10 mouse cellular contexts compared by ENCODE assay signal in the genomic region with DNA sequence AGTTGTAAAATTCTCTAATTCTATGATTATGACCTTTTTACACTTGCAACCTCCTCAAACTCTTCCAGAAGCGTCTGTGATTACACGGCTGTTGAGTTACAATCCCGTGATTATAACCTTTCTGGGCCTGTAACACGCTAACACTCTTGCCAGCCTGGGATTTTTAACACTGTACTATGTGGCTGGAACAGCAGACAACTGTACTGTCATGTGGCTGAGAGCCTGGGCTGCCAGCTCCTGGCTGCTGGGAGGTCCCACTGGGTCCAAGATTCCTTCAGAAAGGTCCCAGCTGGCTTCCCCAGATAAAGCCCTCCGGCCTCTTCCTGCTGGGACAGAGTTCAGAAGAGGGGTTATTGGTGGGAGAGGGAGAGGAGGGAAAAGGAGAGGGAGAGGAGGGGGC.
DNase-seq lines count a peak whose midpoint lies in the region; ATAC-seq and TF ChIP-seq lines count a peak whose summit lies in the region.
"Had no signal": no experiment of that assay in that cellular context is flagged by ENCODE, and none has a peak within 500 bp of the region (broad histone marks: within the 10 kb centered on the region; RNA-seq: fewer than 3 reads in every experiment).

No protein-coding gene starts in this region.

- H3K4me3 ChIP-seq in kidney, embryonic 16.5 days (ENCODE audit: low read length), result no peak overlapping the region
- H3K4me3 ChIP-seq in ES-E14 (ENCODE audit: insufficient read depth in 1 of 2, low read depth in 1 of 2, low read length in 2 of 2, poor library complexity in 1 of 2, severe bottlenecking in 1 of 2), result no peak overlapping the region
- no peak overlapping the region for H3K4me3 ChIP-seq in embryonic facial prominence, embryonic 14.5 days (ENCODE audit: low read depth, low read length)
- no peak overlapping the region for H3K4me3 ChIP-seq in lung, postnatal 0 days (ENCODE audit: low read depth, low read length)

- TF ChIP-seq EP300 in lung, postnatal 0 days (IDR thresholded peaks at IDR 0.05), result no peak

- H3K4me2 ChIP-seq in kidney, embryonic 16.5 days (replicated peaks; ENCODE audit: low read depth, low read length), result no peak overlapping the region
- H3K4me2 ChIP-seq in embryonic facial prominence, embryonic 14.5 days (ENCODE audit: low read depth, low read length), result no peak overlapping the region
- no peak overlapping the region for H3K4me2 ChIP-seq in lung, postnatal 0 days (replicated peaks; ENCODE audit: low read depth, low read length)

- DNase-seq in kidney, adult 11 months, result no peak
- DNase-seq in ES-E14 (ENCODE audit: low read depth, low spot score), result no peak
- peak; percentile 54 for DNase-seq in embryonic facial prominence, embryonic 14.5 days (ENCODE audit: low spot score)
- DNase-seq in lung, postnatal 0 days (ENCODE audit: low spot score), result no peak
- DNase-seq in thymus, postnatal 14 days, result no peak
- DNase-seq in cerebellum, postnatal 4 days (ENCODE audit: low spot score in 2 of 2), result no peak
- DNase-seq: right cerebral cortex, adult 18-20 months; thymus, postnatal 36 days had no signal

- no peaks in the 10 kb centered on the region for H3K36me3 ChIP-seq in kidney, embryonic 16.5 days (ENCODE audit: insufficient read depth, low read length)
- H3K36me3 ChIP-seq in ES-E14 (ENCODE audit: control insufficient read depth, insufficient read depth, low read length, poor library complexity, severe bottlenecking), result no peaks in the 10 kb centered on the region
- no peaks in the 10 kb centered on the region for H3K36me3 ChIP-seq in embryonic facial prominence, embryonic 14.5 days (ENCODE audit: control insufficient read depth, insufficient read depth, low read length)
- H3K36me3 ChIP-seq in lung, postnatal 0 days (ENCODE audit: insufficient read depth, low read length), result no peaks in the 10 kb centered on the region

- H3K9ac ChIP-seq in kidney, embryonic 16.5 days (replicated peaks; ENCODE audit: low read length), result peak overlapping the region; percentile 44; the same call in 1 of the 2 replicates
- H3K9ac ChIP-seq in ES-E14 (ENCODE audit: insufficient read depth, low read depth, low read length, poor library complexity, severe bottlenecking), result no peak overlapping the region
- H3K9ac ChIP-seq in embryonic facial prominence, embryonic 14.5 days (ENCODE audit: low read depth, low read length), result no peak overlapping the region
- H3K9ac ChIP-seq in lung, postnatal 0 days (replicated peaks; ENCODE audit: low read depth), result no peak overlapping the region

- H3K27me3 ChIP-seq in kidney, embryonic 16.5 days (ENCODE audit: insufficient read depth, low read length), result no peaks in the 10 kb centered on the region
- no peaks in the 10 kb centered on the region for H3K27me3 ChIP-seq in embryonic facial prominence, embryonic 14.5 days (replicated peaks; ENCODE audit: control insufficient read depth, insufficient read depth, low read length)
- no peaks in the 10 kb centered on the region for H3K27me3 ChIP-seq in lung, postnatal 0 days (replicated peaks; ENCODE audit: insufficient read depth, low read length)
- H3K27me3 ChIP-seq: Patski had no signal

- no peaks in the 10 kb centered on the region for H3K9me3 ChIP-seq in kidney, embryonic 16.5 days (ENCODE audit: low read length)
- no peaks in the 10 kb centered on the region for H3K9me3 ChIP-seq in ES-E14 (ENCODE audit: control insufficient read depth, insufficient read depth, low read depth, low read length)
- H3K9me3 ChIP-seq in embryonic facial prominence, embryonic 14.5 days (ENCODE audit: control insufficient read depth, low read length), result no peaks in the 10 kb centered on the region
- H3K9me3 ChIP-seq in lung, postnatal 0 days (ENCODE audit: low read length), result no peaks in the 10 kb centered on the region

- H3K27ac ChIP-seq in kidney, embryonic 16.5 days (ENCODE audit: low read length), result peak overlapping the region; percentile 76
- H3K27ac ChIP-seq in ES-E14 (ENCODE audit: insufficient read depth, low read depth, low read length, poor library complexity, severe bottlenecking), result peak overlapping the region; percentile 71; the same call in 1 of the 2 replicates
- H3K27ac ChIP-seq in embryonic facial prominence, embryonic 14.5 days (replicated peaks; ENCODE audit: low read depth, low read length), result 0 out of 2 replicates have a peak overlapping the region, but pooled peaks have one; percentile 24
- no peak overlapping the region for H3K27ac ChIP-seq in lung, postnatal 0 days (ENCODE audit: low read length)

- WGBS in kidney, embryonic 16.5 days, result 56% methylated on average over 5 of the region's 5 CpGs
- 46% methylated on average over 5 of the region's 5 CpGs for WGBS in embryonic facial prominence, embryonic 14.5 days
- WGBS in lung, postnatal 0 days, result 43% methylated on average over 5 of the region's 5 CpGs

- TF ChIP-seq CTCF in lung, postnatal 0 days (IDR thresholded peaks at IDR 0.05), result no peak

- in situ Hi-C loops in ES-E14 (cut with MboI; ENCODE audit: low sequenced_read_pairs in 2 of 2, unreplicated experiment in 2 of 2), result no loop called here

- no peak for ATAC-seq in kidney, embryonic 16.5 days (ENCODE audit: low FRiP score, low TSS enrichment)
- ATAC-seq in embryonic facial prominence, embryonic 14.5 days (ENCODE audit: low read depth), result peak; percentile 35; the same call in 1 of the 2 replicates
- ATAC-seq in lung, postnatal 0 days, result peak; percentile 47; the same call in 1 of the 2 replicates
- ATAC-seq: Patski had no signal

- H3K4me1 ChIP-seq in kidney, embryonic 16.5 days (ENCODE audit: insufficient read depth, low read length), result peaks cover 64% of the 10 kb centered on the region
- H3K4me1 ChIP-seq in ES-E14 (ENCODE audit: control insufficient read depth in 2 of 2, insufficient read depth in 2 of 2, low read length in 2 of 2, poor library complexity in 1 of 2), result peaks cover 31 to 59% of the 10 kb centered on the region in 2 experiments
- peaks cover 42% of the 10 kb centered on the region for H3K4me1 ChIP-seq in embryonic facial prominence, embryonic 14.5 days (ENCODE audit: control insufficient read depth, insufficient read depth, low read length)
- no peaks in the 10 kb centered on the region for H3K4me1 ChIP-seq in lung, postnatal 0 days (ENCODE audit: insufficient read depth, low read depth, low read length)

TF ChIP-seq in ES-E14, 5 proteins besides CTCF, POLR2A, EP300 and RAD21:
- TF ChIP-seq ZC3H11A (IDR thresholded peaks at IDR 0.05; ENCODE audit: borderline replicate concordance, low read depth, low read length) (no peak), HCFC1 (IDR thresholded peaks at IDR 0.05; ENCODE audit: borderline replicate concordance, insufficient read depth, low read length) (no peak), CHD2 (IDR thresholded peaks at IDR 0.05; ENCODE audit: low read depth, low read length) (no peak), ZNF384 (IDR thresholded peaks at IDR 0.05; ENCODE audit: low read depth, low read length) (no peak), MAFK (IDR thresholded peaks at IDR 0.05; ENCODE audit: insufficient read depth, low read depth, low read length) (no peak)
